Mouse (Mus musculus): Measurements from ENCODE around the gene Alox5ap.

Alox5ap gene

DNA sequence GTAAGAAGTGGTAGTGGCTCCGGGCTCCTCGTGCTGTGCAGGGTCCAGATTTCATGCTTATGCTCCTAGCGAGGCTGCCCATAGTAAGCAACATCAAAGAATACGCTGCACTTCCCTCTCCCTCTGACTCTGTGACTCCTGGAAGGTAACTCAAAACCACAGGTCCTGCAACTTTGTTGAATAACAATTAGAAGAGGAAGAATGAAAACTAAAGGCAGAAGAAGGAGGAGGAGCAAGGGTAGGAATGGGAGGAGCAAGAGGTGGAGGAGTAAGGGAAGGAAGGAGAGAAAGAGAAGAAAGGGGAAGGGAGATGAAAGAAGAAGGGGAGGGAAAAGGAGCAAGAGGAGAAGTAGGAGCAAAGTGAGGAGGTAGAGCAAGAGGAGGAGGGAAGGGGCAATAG, at the start of gene Alox5ap:
Gene Alox5ap (plus strand): TSS at position 363 of the 400 bp plus-strand sequence.
- DNase-seq (ENCODE audit: low spot score) = no peak

- no peak for DNase-seq (ENCODE audit: low spot score)
Observed at GRCm38 (mm10) chr5:149215540-149215939, 49.0 kb upstream of the Alox5ap start.

GRCm38 (mm10) chr5:149217524-149218357, 46.8 kb upstream of the Alox5ap start:
- DNase-seq (ENCODE audit: low spot score) = no peak

GRCm38 (mm10) chr5:149219493-149219892, 45.1 kb upstream of the Alox5ap start:
- DNase-seq (ENCODE audit: low spot score) = no peak

DNA sequence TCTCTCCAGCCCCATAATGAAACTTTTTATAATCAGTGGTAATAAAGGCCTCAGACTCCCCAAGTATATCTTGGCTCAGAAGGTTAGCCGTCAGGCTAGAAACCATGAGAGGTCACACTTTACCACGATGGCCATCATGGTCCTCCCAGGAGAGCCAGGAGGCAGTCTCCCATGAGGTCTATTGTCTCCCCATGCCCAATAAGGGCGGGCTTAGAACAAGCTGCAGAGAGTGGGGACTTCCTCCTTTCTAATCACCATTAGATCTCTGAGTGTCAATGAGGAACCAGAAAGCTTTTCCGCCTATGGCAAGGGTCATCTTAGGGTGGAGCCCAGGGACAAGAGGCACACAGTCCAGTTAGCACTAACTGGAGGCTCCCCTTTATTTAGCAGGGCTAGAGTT, 43.2 kb upstream of the Alox5ap start:
- DNase-seq (ENCODE audit: low spot score) = no peak

DNA sequence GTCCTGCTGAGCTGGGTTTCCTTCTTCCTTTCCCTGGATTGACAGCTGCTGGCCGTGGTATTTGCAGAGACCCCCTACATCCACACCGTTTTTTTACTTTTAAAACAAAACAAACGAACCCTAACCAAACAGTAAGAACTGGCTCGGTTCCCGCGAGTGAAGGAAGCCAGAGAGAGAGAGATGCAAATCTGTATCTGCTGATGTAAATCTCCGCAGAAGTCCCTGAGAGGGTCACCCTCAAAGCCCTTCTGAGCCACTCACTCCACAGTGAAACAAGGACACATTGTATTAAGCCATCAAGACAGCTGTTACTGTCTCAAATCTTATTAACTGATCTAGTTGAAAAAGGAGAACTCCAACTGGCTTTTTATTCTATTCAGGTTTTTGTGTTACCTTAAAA, 39.9 kb upstream of the Alox5ap start:
- no peak for DNase-seq (ENCODE audit: low spot score)

DNA sequence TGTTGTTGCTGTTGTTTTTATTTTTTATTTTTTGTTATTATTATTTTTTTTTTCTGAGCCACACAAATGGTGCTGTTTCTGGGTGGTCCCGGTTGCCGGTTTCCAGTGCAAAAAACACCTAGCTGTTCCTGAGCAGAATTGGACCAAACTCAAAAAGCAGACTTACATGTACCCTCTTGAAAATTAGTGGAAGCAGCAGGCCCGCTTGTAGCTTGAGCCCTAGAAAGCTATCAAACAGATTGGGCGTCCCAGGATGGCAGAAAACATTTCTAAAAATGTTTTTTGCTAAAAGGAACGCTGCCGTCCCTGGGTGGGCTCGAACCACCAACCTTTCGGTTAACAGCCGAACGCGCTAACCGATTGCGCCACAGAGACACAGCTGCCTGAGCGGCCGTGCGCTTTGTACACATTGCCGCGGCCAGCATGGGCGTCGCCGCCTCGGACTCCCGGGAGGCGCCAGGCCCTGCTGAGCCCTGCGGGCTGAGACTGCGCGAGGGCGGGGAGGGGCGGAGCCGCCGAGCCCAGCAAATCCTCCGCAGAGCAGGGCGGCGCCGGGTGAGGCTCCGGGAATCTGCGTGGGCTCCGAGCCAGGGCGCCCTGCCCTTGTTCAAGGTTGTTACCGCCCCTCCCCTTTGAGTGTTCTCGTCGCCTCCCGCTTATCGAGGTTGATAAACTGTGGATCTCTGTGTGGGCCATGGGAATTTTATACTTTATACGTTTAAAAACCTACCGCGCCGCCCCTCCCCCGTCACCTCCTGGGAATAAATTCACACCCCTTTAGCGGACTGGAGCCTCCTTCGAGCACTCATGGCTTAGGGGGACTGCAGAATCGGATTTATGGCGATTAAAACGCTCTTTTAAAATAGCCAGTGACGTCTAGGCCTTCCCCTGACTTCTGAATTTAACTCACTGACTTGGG, 35.6 kb upstream of the Alox5ap start:
- peak; percentile 94 for DNase-seq (ENCODE audit: low spot score)

GRCm38 (mm10) chr5:149229619-149230339, 34.8 kb upstream of the Alox5ap start:
- no peak for DNase-seq (ENCODE audit: low spot score)

DNA sequence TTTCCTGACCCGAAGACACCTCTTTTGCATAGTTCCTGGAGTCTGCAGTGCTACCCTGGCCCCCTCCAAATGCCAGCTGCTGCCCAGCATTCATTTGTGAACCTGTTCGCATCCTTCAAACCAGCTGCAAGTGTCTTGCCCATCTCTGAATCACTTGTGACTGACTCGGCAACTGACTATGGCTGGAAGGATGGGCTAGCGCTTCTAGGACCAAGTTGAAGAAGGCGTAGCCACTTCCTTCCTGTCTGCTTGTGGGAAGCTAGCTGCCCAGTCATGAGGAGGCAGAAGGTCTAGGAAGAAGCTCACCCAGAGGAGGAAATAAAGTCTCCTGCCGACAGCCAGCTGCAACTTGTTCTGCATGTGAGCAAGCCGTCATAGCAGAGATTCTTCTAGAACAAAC, 29.6 kb upstream of the Alox5ap start:
- DNase-seq (ENCODE audit: low spot score) = no peak

GRCm38 (mm10) chr5:149237221-149237950, 27.2 kb upstream of the Alox5ap start:
- DNase-seq (ENCODE audit: low spot score) = no peak

DNA sequence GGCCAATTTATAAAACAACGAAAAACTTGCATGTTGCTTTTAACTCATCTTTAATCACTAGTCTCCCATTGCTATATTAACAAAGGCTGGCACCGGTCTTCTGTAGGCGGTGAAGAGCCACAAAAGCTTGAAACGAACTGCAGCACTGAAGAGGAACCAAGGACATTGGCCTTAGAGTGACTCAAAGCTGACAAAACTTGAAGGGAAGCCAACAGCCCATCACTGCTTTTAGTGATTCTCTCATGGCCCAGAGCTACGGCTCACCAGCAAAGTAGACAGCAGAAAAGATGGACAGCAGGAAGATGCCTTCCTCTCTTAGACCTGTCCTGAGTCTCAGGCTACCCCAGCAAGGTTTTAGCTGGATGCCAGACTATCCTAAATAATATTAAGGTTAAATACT, 22.1 kb upstream of the Alox5ap start:
- DNase-seq (ENCODE audit: low spot score) = no peak

DNA sequence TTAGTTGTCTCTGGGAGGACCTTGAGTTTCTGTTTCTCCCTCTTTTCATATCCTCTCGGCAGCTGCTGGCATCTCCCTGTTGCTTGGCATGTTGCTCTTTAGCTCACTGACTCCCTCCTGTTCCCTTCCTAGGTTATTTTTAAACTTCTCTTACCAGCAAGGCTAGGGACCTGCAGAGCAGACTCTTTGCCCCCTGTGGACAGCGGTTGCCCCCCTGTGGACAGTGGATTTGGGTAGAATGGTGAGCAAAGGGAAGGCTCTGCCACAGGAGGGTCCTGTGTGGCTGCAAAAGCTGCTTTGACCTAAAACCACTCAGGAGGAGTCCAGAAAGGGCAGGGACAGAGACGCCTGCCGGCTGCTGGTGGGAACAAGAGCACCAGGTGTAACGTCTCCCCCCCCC, 21.5 kb upstream of the Alox5ap start:
- DNase-seq (ENCODE audit: low spot score) = no peak

GRCm38 (mm10) chr5:149245391-149245964, 19.1 kb upstream of the Alox5ap start:
- DNase-seq (ENCODE audit: low spot score) = no peak

- DNase-seq (ENCODE audit: low spot score) = no peak
Observed at GRCm38 (mm10) chr5:149245965-149246470, 18.5 kb upstream of the Alox5ap start.

DNA sequence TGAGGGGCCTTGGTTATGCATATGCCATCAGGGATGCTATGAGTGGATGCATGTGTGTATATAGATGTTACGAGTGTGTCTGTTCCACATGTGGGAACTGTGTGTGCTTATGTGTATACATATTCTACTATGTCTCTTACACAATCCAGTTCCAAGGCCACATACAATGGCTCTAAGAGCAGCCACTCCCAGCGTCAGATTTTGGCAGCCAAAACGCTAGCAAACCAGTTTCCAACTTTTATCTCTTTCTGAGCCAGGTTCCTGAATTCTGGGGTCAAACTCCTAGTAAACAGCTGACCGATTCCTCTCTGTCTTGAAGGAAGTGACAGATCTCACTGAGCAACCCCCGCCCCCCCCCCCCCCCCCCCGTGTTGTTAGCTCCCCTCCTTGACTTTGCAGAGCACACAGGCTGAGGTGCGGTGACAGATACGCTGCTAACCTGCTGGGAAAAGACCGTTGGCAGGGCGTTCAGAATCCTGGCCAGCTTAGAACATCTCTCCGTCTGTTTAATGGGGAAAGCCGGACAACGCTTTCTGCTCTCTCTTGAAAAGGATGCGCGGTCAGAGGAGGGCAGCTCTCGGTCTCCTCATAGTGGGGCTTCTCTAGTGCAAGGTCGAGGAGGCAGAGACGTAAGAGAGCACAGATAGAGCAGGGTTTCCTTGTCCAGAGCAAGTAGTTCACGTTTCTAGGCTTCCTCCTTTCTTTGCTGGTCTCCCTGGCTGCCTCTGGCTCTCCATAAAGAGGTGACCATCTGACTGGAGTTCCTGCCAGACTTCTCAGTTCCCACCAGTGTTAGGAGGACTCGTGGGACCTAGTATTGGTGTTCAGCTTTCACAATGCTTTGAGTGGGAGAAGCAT, 17.3 kb upstream of the Alox5ap start:
- DNase-seq (ENCODE audit: low spot score) = no peak

- no peak for DNase-seq (ENCODE audit: low spot score)
Observed at GRCm38 (mm10) chr5:149252303-149252702, 12.3 kb upstream of the Alox5ap start.

GRCm38 (mm10) chr5:149253491-149253890, 11.1 kb upstream of the Alox5ap start:
- no peak for DNase-seq (ENCODE audit: low spot score)

DNA sequence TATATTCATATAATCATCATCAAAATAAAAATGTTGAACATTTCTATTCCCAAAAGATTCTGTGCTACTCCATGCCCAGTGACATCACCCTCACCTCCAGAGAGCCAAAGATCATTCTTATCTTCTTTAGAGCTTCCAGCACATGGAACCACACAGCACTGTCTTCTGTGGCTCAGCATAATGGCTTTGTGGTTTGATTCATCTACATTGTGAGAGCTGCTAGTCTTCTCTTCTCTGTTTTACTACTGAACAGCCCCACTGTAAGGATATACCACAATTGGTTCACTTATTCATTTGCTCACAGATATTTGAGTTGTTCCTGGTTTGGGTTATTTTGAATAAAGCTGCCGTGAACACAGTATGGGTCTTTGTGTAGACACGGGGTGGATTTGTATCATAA, 9.0 kb upstream of the Alox5ap start:
- no peak for DNase-seq (ENCODE audit: low spot score)

- no peak for DNase-seq (ENCODE audit: low spot score)
Observed at GRCm38 (mm10) chr5:149257518-149258281, 6.9 kb upstream of the Alox5ap start.

Measured in left cerebral cortex, adult 11 months (tissue).